Mouse (Mus musculus): ENCODE measurements around the gene Jph4. TPM values are rescaled to one million over a fixed set of nuclear protein-coding genes. Genes with fewer than 3 reads are reported as not detected.

Jph4 gene
- polyA plus RNA-seq, 2 experiments = 2.5 to 10.4 TPM

GRCm38 (mm10) chr14:55135676-55136075 lies 18.9 kb upstream of the Jph4 start:
- H3K4me3 ChIP-seq (replicated peaks; ENCODE audit: low read length) = no peak overlapping the region
- H3K27ac ChIP-seq (replicated peaks; ENCODE audit: low read depth, low read length) = no peak overlapping the region
- no peaks in the 10 kb centered on the region for H3K9me3 ChIP-seq (ENCODE audit: control insufficient read depth, low read length)
- no peak for DNase-seq (ENCODE audit: low spot score)
- H3K27me3 ChIP-seq (ENCODE audit: control insufficient read depth, insufficient read depth, low read length) = no peaks in the 10 kb centered on the region
- no peak overlapping the region for H3K4me2 ChIP-seq (replicated peaks; ENCODE audit: low read depth, low read length, severe bottlenecking)
- no peak for ATAC-seq (ENCODE audit: low FRiP score, low read depth)
- no peaks in the 10 kb centered on the region for H3K4me1 ChIP-seq (ENCODE audit: control insufficient read depth, insufficient read depth, low read length)
- no peak overlapping the region for H3K9ac ChIP-seq (ENCODE audit: low read depth, low read length, severe bottlenecking)
- H3K36me3 ChIP-seq (ENCODE audit: control insufficient read depth, insufficient read depth, low read length) = no peaks in the 10 kb centered on the region
- no peak for TF ChIP-seq POLR2A (IDR thresholded peaks at IDR 0.05; ENCODE audit: borderline replicate concordance, extremely low read depth, insufficient read depth, insufficient read length)
- 79% methylated on average over 8 of the region's 8 CpGs for WGBS

- DNase-seq (ENCODE audit: low spot score) = no peak
- Histone ChIP-seq H3K27ac (replicated peaks; ENCODE audit: low read depth, low read length) (no peak overlapping the region), H3K9me3 (ENCODE audit: control insufficient read depth, low read length) (no peaks in the 10 kb centered on the region), H3K4me3 (replicated peaks; ENCODE audit: low read length) (no peak overlapping the region), H3K9ac (ENCODE audit: low read depth, low read length, severe bottlenecking) (no peak overlapping the region), H3K27me3 (ENCODE audit: control insufficient read depth, insufficient read depth, low read length) (no peaks in the 10 kb centered on the region), H3K4me1 (ENCODE audit: control insufficient read depth, insufficient read depth, low read length) (peaks cover 13% of the 10 kb centered on the region), H3K36me3 (ENCODE audit: control insufficient read depth, insufficient read depth, low read length) (no peaks in the 10 kb centered on the region), H3K4me2 (replicated peaks; ENCODE audit: low read depth, low read length, severe bottlenecking) (no peak overlapping the region)
- WGBS = 89% methylated on average over 7 of the region's 7 CpGs
- TF ChIP-seq POLR2A (IDR thresholded peaks at IDR 0.05; ENCODE audit: borderline replicate concordance, extremely low read depth, insufficient read depth, insufficient read length) = no peak
- no peak for ATAC-seq (ENCODE audit: low FRiP score, low read depth)
These were observed 9.8 kb upstream of the Jph4 start for GRCm38 (mm10) chr14:55126521-55126920.

GRCm38 (mm10) chr14:55125711-55126110 lies 9.0 kb upstream of the Jph4 start:
- TF ChIP-seq POLR2A (IDR thresholded peaks at IDR 0.05; ENCODE audit: borderline replicate concordance, extremely low read depth, insufficient read depth, insufficient read length) = no peak
- no peak overlapping the region for H3K4me2 ChIP-seq (replicated peaks; ENCODE audit: low read depth, low read length, severe bottlenecking)
- H3K27ac ChIP-seq (replicated peaks; ENCODE audit: low read depth, low read length) = no peak overlapping the region
- H3K9ac ChIP-seq (ENCODE audit: low read depth, low read length, severe bottlenecking) = no peak overlapping the region
- ATAC-seq (ENCODE audit: low FRiP score, low read depth) (no peak), DNase-seq (ENCODE audit: low spot score) (no peak)
- 82% methylated on average over 5 of the region's 5 CpGs for WGBS
- H3K27me3 ChIP-seq (ENCODE audit: control insufficient read depth, insufficient read depth, low read length) = no peaks in the 10 kb centered on the region
- H3K9me3 ChIP-seq (ENCODE audit: control insufficient read depth, low read length) = no peaks in the 10 kb centered on the region
- H3K4me1 ChIP-seq (ENCODE audit: control insufficient read depth, insufficient read depth, low read length) = peaks cover 13% of the 10 kb centered on the region
- no peak overlapping the region for H3K4me3 ChIP-seq (replicated peaks; ENCODE audit: low read length)
- no peaks in the 10 kb centered on the region for H3K36me3 ChIP-seq (ENCODE audit: control insufficient read depth, insufficient read depth, low read length)

GRCm38 (mm10) chr14:55122359-55122758 lies 5.6 kb upstream of the Jph4 start:
- Histone ChIP-seq H3K9ac (ENCODE audit: low read depth, low read length, severe bottlenecking) (0 out of 2 replicates have a peak overlapping the region, but pooled peaks have one; percentile 13), H3K36me3 (ENCODE audit: control insufficient read depth, insufficient read depth, low read length) (no peaks in the 10 kb centered on the region), H3K27me3 (ENCODE audit: control insufficient read depth, insufficient read depth, low read length) (no peaks in the 10 kb centered on the region), H3K27ac (replicated peaks; ENCODE audit: low read depth, low read length) (no peak overlapping the region), H3K4me3 (replicated peaks; ENCODE audit: low read length) (no peak overlapping the region), H3K4me2 (replicated peaks; ENCODE audit: low read depth, low read length, severe bottlenecking) (peak overlapping the region; percentile 40), H3K9me3 (ENCODE audit: control insufficient read depth, low read length) (no peaks in the 10 kb centered on the region), H3K4me1 (ENCODE audit: control insufficient read depth, insufficient read depth, low read length) (peaks cover 13% of the 10 kb centered on the region)
- DNase-seq (ENCODE audit: low spot score) (peak; percentile 19), ATAC-seq (ENCODE audit: low FRiP score, low read depth) (peak; percentile 38)
- 19% methylated on average over 8 of the region's 8 CpGs for WGBS
- TF ChIP-seq POLR2A (IDR thresholded peaks at IDR 0.05; ENCODE audit: borderline replicate concordance, extremely low read depth, insufficient read depth, insufficient read length) = no peak

GRCm38 (mm10) chr14:55121947-55122346 lies 5.2 kb upstream of the Jph4 start:
- ATAC-seq (ENCODE audit: low FRiP score, low read depth) (peak; percentile 85), DNase-seq (ENCODE audit: low spot score) (peak; percentile 95)
- Histone ChIP-seq H3K27me3 (ENCODE audit: control insufficient read depth, insufficient read depth, low read length) (peaks cover 2% of the 10 kb centered on the region; the same call in 1 of the 2 replicates), H3K4me2 (replicated peaks; ENCODE audit: low read depth, low read length, severe bottlenecking) (peak overlapping the region; percentile 40), H3K36me3 (ENCODE audit: control insufficient read depth, insufficient read depth, low read length) (no peaks in the 10 kb centered on the region), H3K4me1 (ENCODE audit: control insufficient read depth, insufficient read depth, low read length) (peaks cover 13% of the 10 kb centered on the region), H3K9me3 (ENCODE audit: control insufficient read depth, low read length) (no peaks in the 10 kb centered on the region), H3K4me3 (replicated peaks; ENCODE audit: low read length) (no peak overlapping the region), H3K27ac (replicated peaks; ENCODE audit: low read depth, low read length) (no peak overlapping the region), H3K9ac (ENCODE audit: low read depth, low read length, severe bottlenecking) (0 out of 2 replicates have a peak overlapping the region, but pooled peaks have one; percentile 13)
- TF ChIP-seq POLR2A (IDR thresholded peaks at IDR 0.05; ENCODE audit: borderline replicate concordance, extremely low read depth, insufficient read depth, insufficient read length) = no peak
- WGBS = 6% methylated on average over 5 of the region's 5 CpGs

Data from limb, embryonic 14.5 days (tissue).